Mouse (Mus musculus): ENCODE results near the gene Gng7.

- no peak for TF ChIP-seq CTCF (IDR thresholded peaks at IDR 0.05; ENCODE audit: insufficient read depth, low read depth, low read length)
- no peak for TF ChIP-seq POLR2A (IDR thresholded peaks at IDR 0.05; ENCODE audit: insufficient read depth, low read depth, low read length)
These were observed 101.3 kb downstream of the Gng7 start for GRCm38 (mm10) chr10:80913364-80914011.

Data from olfactory bulb, adult 2 months (tissue).